Mouse (Mus musculus): ENCODE data around the gene Prim2. TPM values are rescaled to one million over a fixed set of nuclear protein-coding genes. Genes with fewer than 3 reads are reported as not detected.
A peak's percentile ranks its signal among the peaks of the same experiment; 100 is the strongest.

The Prim2 gene
- polyA plus RNA-seq, 1 experiment from 2014 or later = 33.5 TPM

DNA sequence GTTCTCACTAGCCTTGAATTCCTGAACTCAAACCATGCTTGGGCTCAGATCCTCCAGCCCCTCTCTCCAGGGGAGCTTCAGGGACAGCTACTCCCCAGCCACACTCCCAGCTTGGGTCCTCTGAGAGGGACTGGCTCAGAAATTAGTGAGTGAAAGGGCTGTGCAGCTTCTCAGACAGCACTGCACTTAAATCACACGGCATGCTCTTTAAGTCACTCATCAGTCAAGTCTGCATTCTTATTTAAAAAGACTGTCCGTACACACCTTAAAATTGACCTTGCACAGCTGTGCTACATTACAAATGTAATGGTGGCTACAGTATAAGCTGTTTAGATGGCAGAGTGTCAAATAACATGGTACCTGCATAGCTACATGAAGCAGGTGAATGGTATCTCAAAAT lies 114.0 kb downstream of the Prim2 start:
- H3K9me3 ChIP-seq (ENCODE audit: control insufficient read depth, low read length) = no peaks in the 10 kb centered on the region
- no peaks in the 10 kb centered on the region for H3K27me3 ChIP-seq (replicated peaks; ENCODE audit: control insufficient read depth, insufficient read depth, low read length)
- H3K4me2 ChIP-seq (ENCODE audit: low read length) = no peak overlapping the region
- WGBS = 83% methylated on average over 2 of the region's 2 CpGs
- H3K36me3 ChIP-seq (ENCODE audit: control insufficient read depth, insufficient read depth) = no peaks in the 10 kb centered on the region
- no peak overlapping the region for H3K4me3 ChIP-seq (replicated peaks; ENCODE audit: low read length)
- H3K27ac ChIP-seq (ENCODE audit: low read length) = no peak overlapping the region
- H3K4me1 ChIP-seq (replicated peaks; ENCODE audit: control insufficient read depth, insufficient read depth, low read length) = no peaks in the 10 kb centered on the region
- ATAC-seq = no peak
- no peak overlapping the region for H3K9ac ChIP-seq (replicated peaks; ENCODE audit: low read depth, low read length)

GRCm38 (mm10) chr1:33551350-33551749 lies 118.2 kb downstream of the Prim2 start:
- no peak for ATAC-seq
- H3K9me3 ChIP-seq (ENCODE audit: control insufficient read depth, low read length) = no peaks in the 10 kb centered on the region
- H3K4me2 ChIP-seq (ENCODE audit: low read length) = no peak overlapping the region
- no peaks in the 10 kb centered on the region for H3K4me1 ChIP-seq (replicated peaks; ENCODE audit: control insufficient read depth, insufficient read depth, low read length)
- no peak overlapping the region for H3K27ac ChIP-seq (ENCODE audit: low read length)
- H3K9ac ChIP-seq (replicated peaks; ENCODE audit: low read depth, low read length) = no peak overlapping the region
- H3K4me3 ChIP-seq (replicated peaks; ENCODE audit: low read length) = no peak overlapping the region
- H3K27me3 ChIP-seq (replicated peaks; ENCODE audit: control insufficient read depth, insufficient read depth, low read length) = no peaks in the 10 kb centered on the region
- H3K36me3 ChIP-seq (ENCODE audit: control insufficient read depth, insufficient read depth) = no peaks in the 10 kb centered on the region
- WGBS = 97% methylated on average over 9 of the region's 9 CpGs

- no peaks in the 10 kb centered on the region for H3K4me1 ChIP-seq (replicated peaks; ENCODE audit: control insufficient read depth, insufficient read depth, low read length)
- no peak overlapping the region for H3K27ac ChIP-seq (ENCODE audit: low read length)
- H3K27me3 ChIP-seq (replicated peaks; ENCODE audit: control insufficient read depth, insufficient read depth, low read length) = no peaks in the 10 kb centered on the region
- no peaks in the 10 kb centered on the region for H3K36me3 ChIP-seq (ENCODE audit: control insufficient read depth, insufficient read depth)
- no peak overlapping the region for H3K4me2 ChIP-seq (ENCODE audit: low read length)
- 94% methylated on average over 7 of the region's 7 CpGs for WGBS
- H3K9ac ChIP-seq (replicated peaks; ENCODE audit: low read depth, low read length) = no peak overlapping the region
- no peak overlapping the region for H3K4me3 ChIP-seq (replicated peaks; ENCODE audit: low read length)
- no peak for ATAC-seq
- H3K9me3 ChIP-seq (ENCODE audit: control insufficient read depth, low read length) = no peaks in the 10 kb centered on the region; the same call in 1 of the 2 replicates
Measured at GRCm38 (mm10) chr1:33541708-33542107, 127.9 kb downstream of the Prim2 start.

DNA sequence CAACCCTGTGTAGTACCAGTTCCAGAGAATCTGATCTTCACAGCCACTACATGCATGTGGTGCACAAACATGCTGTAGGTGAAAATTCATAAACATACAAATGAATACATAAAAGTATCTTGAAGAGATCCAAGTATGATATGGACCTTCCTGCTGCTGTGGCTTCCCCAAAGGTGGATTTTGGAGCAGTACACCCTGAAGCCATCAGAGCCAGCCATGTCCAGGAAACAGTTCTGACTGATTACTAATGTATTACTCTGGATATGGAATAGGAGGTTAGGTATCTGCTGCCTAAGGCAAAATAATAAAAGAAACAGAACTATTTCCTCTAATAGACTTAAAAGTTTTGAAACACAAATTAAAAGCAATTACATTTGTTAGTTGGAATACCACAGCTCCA lies 131.6 kb downstream of the Prim2 start:
- no peaks in the 10 kb centered on the region; the same call in 1 of the 2 replicates for H3K36me3 ChIP-seq (ENCODE audit: control insufficient read depth, insufficient read depth)
- H3K4me2 ChIP-seq (ENCODE audit: low read length) = no peak overlapping the region
- H3K27me3 ChIP-seq (replicated peaks; ENCODE audit: control insufficient read depth, insufficient read depth, low read length) = no peaks in the 10 kb centered on the region
- H3K27ac ChIP-seq (ENCODE audit: low read length) = no peak overlapping the region
- H3K4me1 ChIP-seq (replicated peaks; ENCODE audit: control insufficient read depth, insufficient read depth, low read length) = no peaks in the 10 kb centered on the region
- H3K9me3 ChIP-seq (ENCODE audit: control insufficient read depth, low read length) = peaks cover 2% of the 10 kb centered on the region; the same call in 1 of the 2 replicates
- no peak overlapping the region for H3K4me3 ChIP-seq (replicated peaks; ENCODE audit: low read length)
- no peak overlapping the region for H3K9ac ChIP-seq (replicated peaks; ENCODE audit: low read depth, low read length)
- no peak for ATAC-seq

DNA sequence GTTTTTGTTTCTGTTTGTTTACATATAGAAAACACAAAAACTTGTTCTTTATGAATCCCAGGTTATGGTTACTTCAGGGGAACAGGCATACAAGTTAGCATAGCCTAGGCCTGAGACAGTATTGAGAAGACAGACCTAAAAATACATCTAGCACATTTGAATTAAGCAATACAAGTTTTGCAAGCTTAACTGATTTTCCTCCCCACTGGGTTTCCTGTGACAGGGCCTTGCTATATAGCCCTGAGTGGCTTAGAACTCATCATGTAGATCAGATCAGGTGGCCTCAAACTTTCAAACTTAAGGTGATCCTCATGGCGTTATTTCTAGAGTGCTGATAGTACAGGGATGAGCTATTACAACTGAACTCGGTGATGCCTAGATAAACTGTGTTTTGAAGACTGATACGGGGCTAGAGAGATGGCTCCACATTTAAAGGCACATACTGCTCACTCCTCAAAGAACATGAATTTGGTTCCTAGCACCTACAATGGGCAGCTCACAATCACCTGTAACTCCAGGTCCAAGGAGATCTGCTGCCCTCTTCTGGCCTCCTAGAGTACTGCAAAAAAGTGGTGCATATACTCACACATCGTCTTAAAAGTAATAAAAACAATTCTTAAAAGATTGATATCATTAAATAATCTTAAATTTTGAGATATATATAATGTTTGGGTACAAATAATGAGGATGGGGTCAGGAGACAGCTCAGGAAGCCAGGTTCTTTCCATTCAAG lies 133.2 kb downstream of the Prim2 start:
- Histone ChIP-seq H3K9ac (replicated peaks; ENCODE audit: low read depth, low read length) (no peak overlapping the region), H3K27ac (ENCODE audit: low read length) (no peak overlapping the region), H3K4me3 (replicated peaks; ENCODE audit: low read length) (no peak overlapping the region), H3K36me3 (ENCODE audit: control insufficient read depth, insufficient read depth) (no peaks in the 10 kb centered on the region; the same call in 1 of the 2 replicates), H3K4me2 (ENCODE audit: low read length) (no peak overlapping the region), H3K9me3 (ENCODE audit: control insufficient read depth, low read length) (peaks cover 2% of the 10 kb centered on the region; the same call in 1 of the 2 replicates), H3K4me1 (replicated peaks; ENCODE audit: control insufficient read depth, insufficient read depth, low read length) (peaks cover 5% of the 10 kb centered on the region), H3K27me3 (replicated peaks; ENCODE audit: control insufficient read depth, insufficient read depth, low read length) (no peaks in the 10 kb centered on the region)
- no peak for ATAC-seq
- WGBS = 97% methylated on average over 4 of the region's 4 CpGs

- Histone ChIP-seq H3K9me3 (ENCODE audit: control insufficient read depth, low read length) (peaks cover 2% of the 10 kb centered on the region; the same call in 1 of the 2 replicates), H3K36me3 (ENCODE audit: control insufficient read depth, insufficient read depth) (no peaks in the 10 kb centered on the region; the same call in 1 of the 2 replicates), H3K27me3 (replicated peaks; ENCODE audit: control insufficient read depth, insufficient read depth, low read length) (no peaks in the 10 kb centered on the region), H3K4me1 (replicated peaks; ENCODE audit: control insufficient read depth, insufficient read depth, low read length) (peaks cover 9% of the 10 kb centered on the region), H3K9ac (replicated peaks; ENCODE audit: low read depth, low read length) (no peak overlapping the region), H3K4me3 (replicated peaks; ENCODE audit: low read length) (no peak overlapping the region), H3K27ac (ENCODE audit: low read length) (no peak overlapping the region), H3K4me2 (ENCODE audit: low read length) (no peak overlapping the region)
- WGBS = 84% methylated on average over 2 of the region's 2 CpGs
- no peak for ATAC-seq
Measured at GRCm38 (mm10) chr1:33535140-33535686, 134.4 kb downstream of the Prim2 start.

DNA sequence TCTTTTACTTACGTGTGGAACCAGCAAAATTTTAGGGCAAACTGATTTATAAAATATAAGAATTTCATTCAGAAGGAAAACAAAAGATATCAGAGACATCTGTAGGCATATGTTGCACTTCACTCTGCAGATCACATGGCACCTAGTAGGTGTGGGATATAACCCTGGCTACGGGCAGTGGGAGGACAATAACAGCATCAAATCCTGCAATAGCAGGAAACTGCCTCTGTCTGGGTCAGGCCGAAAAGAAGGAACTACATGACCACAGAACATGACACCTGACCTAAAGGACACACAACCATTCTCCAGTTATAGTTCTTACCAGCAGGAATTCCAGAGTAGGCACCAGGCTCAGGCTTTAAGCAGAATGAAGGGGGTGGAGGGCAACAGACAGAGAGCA lies 137.7 kb downstream of the Prim2 start:
- H3K9ac ChIP-seq (replicated peaks; ENCODE audit: low read depth, low read length) = no peak overlapping the region
- H3K4me1 ChIP-seq (replicated peaks; ENCODE audit: control insufficient read depth, insufficient read depth, low read length) = peaks cover 12% of the 10 kb centered on the region
- H3K4me3 ChIP-seq (replicated peaks; ENCODE audit: low read length) = no peak overlapping the region
- H3K27me3 ChIP-seq (replicated peaks; ENCODE audit: control insufficient read depth, insufficient read depth, low read length) = no peaks in the 10 kb centered on the region
- peaks cover 2% of the 10 kb centered on the region; the same call in 1 of the 2 replicates for H3K9me3 ChIP-seq (ENCODE audit: control insufficient read depth, low read length)
- no peaks in the 10 kb centered on the region; the same call in 1 of the 2 replicates for H3K36me3 ChIP-seq (ENCODE audit: control insufficient read depth, insufficient read depth)
- 0 out of 2 replicates have a peak overlapping the region, but pooled peaks have one; percentile 27 for H3K27ac ChIP-seq (ENCODE audit: low read length)
- WGBS = 75% methylated on average over 3 of the region's 3 CpGs
- ATAC-seq = 0 out of 2 replicates have a peak, but pooled peaks have one; percentile 19
- no peak overlapping the region for H3K4me2 ChIP-seq (ENCODE audit: low read length)

DNA sequence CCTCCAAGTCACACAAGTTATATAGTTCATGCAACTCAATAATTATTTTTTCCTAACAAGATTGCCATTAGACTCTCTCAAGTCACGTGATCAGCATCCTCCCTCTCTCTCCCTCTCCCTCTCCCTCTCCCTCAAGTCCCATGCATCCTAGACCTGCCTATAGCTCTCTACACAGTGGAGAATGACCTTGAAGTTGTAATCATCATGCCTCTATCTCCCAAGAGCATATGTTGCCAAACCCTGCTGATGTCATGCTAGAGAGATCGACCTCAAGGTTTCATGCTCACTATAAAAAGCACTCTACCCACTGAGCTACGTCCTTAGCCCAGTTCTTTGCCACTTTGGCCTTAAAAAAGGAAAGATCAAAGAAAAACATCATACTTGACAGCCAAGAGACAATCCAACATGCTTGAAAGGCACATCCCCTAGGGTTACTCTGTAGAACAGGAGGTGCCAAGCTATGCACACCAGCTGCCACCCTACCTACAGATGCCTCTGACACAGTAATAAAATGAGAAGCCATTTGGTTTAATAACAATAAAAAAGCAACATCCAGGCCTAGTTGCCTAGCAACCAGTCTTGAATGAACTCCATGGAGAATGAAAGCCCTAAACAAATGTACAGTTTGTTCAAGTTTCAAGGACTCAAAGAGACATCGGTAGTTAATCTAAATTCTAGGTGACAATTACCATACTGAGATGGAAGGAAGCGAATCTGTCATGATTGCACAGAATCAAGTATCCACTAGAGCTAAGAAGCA lies 138.3 kb downstream of the Prim2 start:
- peak; percentile 75 for ATAC-seq
- Histone ChIP-seq H3K36me3 (ENCODE audit: control insufficient read depth, insufficient read depth) (no peaks in the 10 kb centered on the region; the same call in 1 of the 2 replicates), H3K4me2 (ENCODE audit: low read length) (no peak overlapping the region), H3K9ac (replicated peaks; ENCODE audit: low read depth, low read length) (no peak overlapping the region), H3K4me3 (replicated peaks; ENCODE audit: low read length) (no peak overlapping the region), H3K4me1 (replicated peaks; ENCODE audit: control insufficient read depth, insufficient read depth, low read length) (peaks cover 12% of the 10 kb centered on the region), H3K9me3 (ENCODE audit: control insufficient read depth, low read length) (no peaks in the 10 kb centered on the region), H3K27ac (ENCODE audit: low read length) (no peak overlapping the region; the same call in 1 of the 2 replicates), H3K27me3 (replicated peaks; ENCODE audit: control insufficient read depth, insufficient read depth, low read length) (no peaks in the 10 kb centered on the region)
- 54% methylated on average over 5 of the region's 5 CpGs for WGBS

GRCm38 (mm10) chr1:33530491-33530890 lies 139.1 kb downstream of the Prim2 start:
- Histone ChIP-seq H3K27me3 (replicated peaks; ENCODE audit: control insufficient read depth, insufficient read depth, low read length) (no peaks in the 10 kb centered on the region), H3K9ac (replicated peaks; ENCODE audit: low read depth, low read length) (no peak overlapping the region), H3K4me3 (replicated peaks; ENCODE audit: low read length) (no peak overlapping the region), H3K9me3 (ENCODE audit: control insufficient read depth, low read length) (no peaks in the 10 kb centered on the region), H3K27ac (ENCODE audit: low read length) (no peak overlapping the region), H3K4me1 (replicated peaks; ENCODE audit: control insufficient read depth, insufficient read depth, low read length) (peaks cover 12% of the 10 kb centered on the region), H3K36me3 (ENCODE audit: control insufficient read depth, insufficient read depth) (no peaks in the 10 kb centered on the region), H3K4me2 (ENCODE audit: low read length) (no peak overlapping the region)
- no peak for ATAC-seq
- 97% methylated on average over 2 of the region's 2 CpGs for WGBS

Data from forebrain, embryonic 16.5 days (tissue).